Mouse (Mus musculus) testis, postnatal 10 days (tissue): ENCODE measurements around the gene 3110021N24Rik.
A peak's percentile ranks its signal among the peaks of the same experiment; 100 is the strongest.

Experiments used
- DNase-seq: peaks from one replicate; pipeline ENCODE4 v3.0.0; 2021; ENCODE audit warnings: low spot score

3110021N24Rik gene

DNA sequence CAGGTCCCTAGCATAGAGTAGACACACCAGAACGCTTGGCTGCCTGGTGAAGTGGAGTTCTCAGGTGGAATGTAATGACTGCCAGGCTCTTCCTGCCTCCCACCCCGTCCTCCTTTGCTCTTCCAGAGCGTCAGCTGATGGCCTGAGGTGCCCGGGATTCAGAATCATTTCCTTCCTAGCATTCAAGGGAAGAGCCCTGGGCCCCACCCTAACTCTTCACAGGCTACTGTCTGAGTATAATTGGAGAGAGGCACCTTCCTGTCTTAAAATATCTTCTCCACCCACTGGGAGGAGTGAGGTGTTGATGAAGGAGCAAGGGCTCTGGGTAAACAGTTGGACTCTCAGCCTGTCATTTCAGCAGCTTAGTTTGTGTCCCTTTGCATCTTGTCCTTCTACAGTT lies 77.3 kb downstream of the 3110021N24Rik start:
- DNase-seq: no peak

DNA sequence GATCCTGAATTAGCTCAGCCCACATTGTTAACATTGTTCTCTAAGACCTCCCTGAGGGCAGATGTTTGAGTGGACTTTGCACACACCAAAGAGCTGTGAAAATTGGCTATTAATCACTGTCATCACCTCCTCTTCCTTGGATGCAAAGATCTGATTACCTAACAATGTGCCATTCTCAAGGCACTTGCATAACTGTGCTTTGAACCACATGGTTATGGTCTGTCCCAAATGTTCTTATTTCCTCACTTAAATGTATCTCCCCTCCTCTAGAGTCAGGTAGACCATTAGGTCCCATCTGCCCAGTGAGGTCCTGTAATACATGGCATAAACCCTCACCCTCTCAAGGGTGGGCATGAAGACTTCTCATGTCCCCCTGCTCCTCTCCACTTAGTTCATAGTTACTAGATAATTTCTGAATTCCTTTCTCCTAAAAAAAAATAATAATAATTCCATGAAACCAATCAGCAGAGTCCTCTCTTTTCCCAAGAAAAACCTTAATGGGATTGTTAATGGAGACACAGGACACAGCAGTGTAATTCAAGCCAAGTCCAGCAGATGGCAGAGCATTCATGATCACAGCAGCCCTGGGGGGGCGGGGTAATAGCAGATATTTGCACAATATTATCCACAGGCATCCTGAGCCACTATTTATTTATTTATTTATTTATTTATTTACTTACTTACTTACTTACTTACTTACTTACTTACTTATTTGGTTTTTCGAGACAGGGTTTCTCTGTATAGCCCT lies 78.8 kb downstream of the 3110021N24Rik start:
- DNase-seq: peak; percentile 89

DNA sequence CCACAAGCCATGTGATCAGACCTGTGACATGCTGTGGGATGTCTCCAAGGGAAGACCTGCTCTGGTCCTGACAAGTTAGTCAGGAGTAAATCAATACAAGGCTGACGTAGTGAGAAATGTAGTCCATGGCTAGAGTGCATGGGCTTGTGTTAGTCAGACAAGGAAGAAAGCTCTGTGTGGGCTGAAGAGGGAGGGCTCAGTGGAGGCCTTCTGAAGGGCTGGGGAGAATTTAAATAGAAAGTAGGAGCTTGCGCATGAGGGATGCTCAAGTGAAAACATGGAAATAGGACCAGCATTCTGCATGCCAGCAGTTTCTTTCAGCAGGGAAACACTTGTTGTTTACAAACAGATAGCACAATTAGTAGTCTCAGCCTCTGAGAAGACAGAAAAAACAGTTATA lies 84.1 kb downstream of the 3110021N24Rik start:
- no peak for DNase-seq

DNA sequence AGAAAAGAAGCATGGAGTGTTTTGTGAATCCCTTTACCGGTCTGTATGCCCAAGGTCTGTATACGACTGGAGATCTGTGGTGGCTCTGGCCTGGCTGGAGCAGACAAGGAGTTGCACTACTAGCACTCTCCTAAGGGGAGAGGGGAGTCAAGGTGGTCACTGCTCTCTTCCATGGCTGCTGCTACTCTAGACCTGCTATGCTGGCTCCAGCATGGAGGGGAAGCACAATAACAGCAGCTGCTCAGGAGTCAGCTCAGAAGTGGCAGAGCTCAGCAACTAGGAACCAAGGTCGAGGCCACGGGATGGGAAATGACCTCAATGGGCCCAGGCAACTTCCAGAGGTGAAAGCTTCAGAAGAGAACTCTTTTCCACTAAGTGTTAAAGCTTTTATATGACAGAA lies 91.7 kb downstream of the 3110021N24Rik start:
- DNase-seq: no peak

DNA sequence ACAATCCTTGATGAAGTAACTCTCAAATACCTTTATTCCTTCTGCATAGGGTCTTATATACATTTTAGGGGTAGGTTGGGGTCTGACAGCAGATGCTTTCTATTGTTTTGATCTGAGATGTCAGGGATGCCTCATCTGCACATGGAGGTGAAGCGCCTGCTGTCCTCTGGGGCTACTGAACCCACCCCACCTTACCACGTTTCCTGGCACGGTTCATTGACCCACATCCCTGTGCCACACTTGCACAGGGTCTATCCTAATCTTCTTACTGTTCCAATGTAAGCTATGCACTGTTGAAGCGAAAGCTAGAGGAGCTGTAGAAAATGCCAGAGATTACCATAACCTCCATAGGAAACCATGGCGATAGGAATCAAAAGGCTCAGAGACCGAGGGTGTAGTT lies 92.1 kb downstream of the 3110021N24Rik start:
- no peak for DNase-seq

DNA sequence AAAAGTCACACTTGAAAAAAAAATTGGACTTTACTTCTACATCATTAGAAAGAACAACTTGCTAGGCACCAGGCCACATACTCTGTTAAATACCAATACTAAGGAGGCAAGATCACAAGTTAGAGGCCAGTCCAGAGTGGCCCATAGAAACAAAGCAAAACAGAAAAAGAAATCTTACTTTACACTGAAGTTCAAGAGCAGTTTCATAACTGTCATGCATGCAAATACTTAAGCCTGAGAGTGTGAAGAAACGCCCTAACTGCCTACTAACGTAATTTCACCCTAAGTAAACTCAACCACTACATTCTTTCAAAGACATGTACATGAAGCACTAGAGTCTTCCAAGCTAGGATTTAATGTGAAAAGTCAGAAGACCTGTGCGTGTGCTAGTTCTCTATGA lies 106.2 kb downstream of the 3110021N24Rik start:
- no peak for DNase-seq

DNA sequence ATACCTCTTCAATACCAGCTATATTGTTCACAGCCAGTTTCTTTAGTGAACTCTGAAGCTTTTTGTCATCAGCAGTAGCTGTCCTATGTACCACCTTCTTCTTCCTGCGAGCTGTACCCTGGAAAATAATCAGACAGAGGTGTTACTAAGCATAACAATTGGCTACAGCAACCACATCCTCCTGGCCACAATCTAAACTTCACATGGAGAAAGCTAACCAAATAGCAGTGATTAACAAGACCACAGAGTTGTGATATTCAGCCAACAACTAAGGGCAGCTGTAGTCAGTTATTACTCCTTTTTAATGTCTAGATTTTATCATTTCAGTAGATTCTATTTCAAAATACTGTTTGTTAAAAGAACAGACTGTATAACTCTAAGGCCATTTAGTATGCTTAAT lies 106.6 kb downstream of the 3110021N24Rik start:
- DNase-seq: no peak

DNA sequence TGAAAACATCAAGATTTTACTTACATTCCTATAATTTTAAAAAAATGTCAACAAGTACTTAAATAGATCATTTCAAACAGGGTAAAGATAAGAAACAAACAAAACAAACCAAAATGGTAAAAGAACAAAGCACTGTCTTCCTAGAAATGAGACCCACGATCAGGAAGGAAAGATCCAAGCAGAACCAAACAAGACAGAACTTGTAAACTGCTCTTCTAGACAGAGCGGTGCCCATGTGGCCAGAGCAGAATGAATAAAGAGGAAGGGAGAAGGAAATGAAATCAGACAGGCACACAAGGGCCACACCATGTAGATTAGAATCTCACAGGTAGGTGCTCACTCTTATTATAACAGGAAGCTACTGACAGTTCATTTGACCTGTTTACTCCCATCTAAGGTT lies 107.2 kb downstream of the 3110021N24Rik start:
- DNase-seq: no peak

DNA sequence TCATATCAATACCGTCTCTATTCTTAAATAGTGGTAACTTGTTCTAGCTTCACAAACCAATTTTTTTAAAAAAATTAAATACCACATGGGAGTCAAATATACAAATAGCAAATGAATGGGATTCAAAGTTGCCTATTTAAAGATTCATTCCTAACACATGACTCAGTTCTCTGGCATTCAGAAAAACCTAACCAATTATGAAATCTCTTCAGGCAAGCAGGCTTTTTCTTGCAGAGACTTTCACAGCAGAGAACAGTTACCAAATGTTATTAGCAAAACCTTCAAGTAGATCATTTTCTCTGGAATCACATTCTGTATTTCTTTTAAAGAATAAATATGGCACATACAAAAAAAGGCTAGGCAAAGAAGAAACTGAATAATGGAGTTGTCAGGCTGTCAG lies 111.2 kb downstream of the 3110021N24Rik start:
- DNase-seq: no peak
